Mouse (Mus musculus) CD4-positive, CD25-positive, alpha-beta regulatory T cell, adult 2 months (primary cell): ENCODE measurements around the gene Afg3l1.
"Not testable (repeated sequence)": the region's sequence is repeated elsewhere in the genome, so short reads cannot be mapped to it uniquely, and the experiment has no call there.

Source experiments
- DNase-seq: peaks from one replicate; pipeline ENCODE4 v3.0.0-alpha.2; 2012; ENCODE audit warnings: low read depth, low spot score

Afg3l1 gene

DNA sequence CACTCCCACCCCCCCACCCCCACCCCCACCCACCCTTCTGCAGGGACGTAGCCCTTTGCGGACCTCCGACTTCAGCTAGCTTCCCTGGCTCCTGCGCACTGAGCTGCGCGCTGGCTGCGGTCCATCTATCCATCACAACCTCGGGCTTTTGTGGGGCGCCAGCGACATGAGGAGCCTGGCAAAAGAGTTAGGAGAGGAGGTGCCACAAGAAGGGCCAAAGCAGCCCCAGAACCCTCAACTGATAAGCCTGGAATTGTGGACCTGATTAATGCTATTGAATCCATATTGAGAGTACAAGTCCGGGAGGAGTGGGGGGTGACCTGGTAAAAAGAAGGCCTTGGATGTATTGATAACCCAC lies 37.8 kb downstream of the Afg3l1 start:
- no peak for DNase-seq

DNA sequence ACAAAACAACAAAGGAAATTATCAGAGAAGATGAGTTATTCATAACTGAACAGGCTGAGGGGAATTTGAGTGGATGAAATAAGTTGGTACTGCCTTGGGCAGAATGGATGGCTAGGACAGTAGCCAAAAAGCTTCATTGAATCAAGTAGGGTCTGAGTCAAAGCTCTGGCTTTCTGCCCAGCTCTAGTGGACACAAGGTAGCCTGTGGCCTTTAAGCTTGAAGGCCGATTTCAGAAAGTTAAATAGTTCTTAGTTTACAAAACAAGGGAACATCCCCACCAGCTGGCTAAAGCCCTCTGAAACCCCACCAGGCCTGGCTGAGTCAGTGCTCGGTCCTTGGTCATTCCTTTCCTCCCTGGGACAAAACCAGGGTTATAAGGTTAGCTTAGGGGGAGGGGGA lies 38.9 kb downstream of the Afg3l1 start:
- no peak for DNase-seq

DNA sequence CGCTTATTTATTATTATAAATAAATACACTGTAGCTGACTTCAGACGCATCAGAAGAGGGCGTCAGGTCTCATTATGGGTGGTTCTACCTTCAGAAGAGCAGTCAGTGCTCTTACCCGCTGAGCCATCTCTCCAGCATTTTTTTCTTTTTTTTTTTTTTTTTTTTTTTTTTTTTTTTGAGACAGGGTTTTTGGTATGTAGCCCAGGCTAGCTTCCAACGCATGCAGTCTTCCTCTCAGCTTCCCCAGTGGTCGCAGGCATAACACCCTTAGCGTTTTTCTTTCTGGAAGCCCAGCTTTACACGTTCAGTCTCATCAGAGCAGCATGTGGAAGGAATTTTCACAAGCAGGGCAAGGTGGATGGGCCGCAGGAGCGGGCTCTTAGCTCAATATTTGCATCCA lies 40.5 kb downstream of the Afg3l1 start:
- DNase-seq: no peak

DNA sequence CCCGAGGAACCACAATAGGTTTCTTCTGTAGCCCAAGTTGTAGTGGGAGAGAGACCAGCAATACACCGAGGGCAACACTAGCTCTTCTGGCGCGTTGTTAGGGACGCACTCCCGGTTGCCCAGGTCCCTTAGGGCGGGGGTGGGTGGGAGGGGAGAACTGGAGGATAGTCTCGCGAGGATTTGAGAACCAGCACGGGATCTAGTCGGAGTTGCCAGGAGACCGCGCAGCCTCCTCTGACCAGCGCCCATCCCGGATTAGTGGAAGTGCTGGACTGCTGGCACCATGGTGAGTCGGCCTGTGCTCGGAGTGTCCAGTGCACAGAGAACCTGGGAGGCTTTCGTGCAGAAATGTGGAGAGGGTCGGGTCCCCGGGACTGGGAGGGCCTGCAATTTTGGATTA lies 41.0 kb downstream of the Afg3l1 start, which contains the start of gene Gas8:
Gene Gas8, plus strand, starts transcription at position 168 of the 400 bp plus-strand sequence.
- DNase-seq: peak; percentile 93

DNA sequence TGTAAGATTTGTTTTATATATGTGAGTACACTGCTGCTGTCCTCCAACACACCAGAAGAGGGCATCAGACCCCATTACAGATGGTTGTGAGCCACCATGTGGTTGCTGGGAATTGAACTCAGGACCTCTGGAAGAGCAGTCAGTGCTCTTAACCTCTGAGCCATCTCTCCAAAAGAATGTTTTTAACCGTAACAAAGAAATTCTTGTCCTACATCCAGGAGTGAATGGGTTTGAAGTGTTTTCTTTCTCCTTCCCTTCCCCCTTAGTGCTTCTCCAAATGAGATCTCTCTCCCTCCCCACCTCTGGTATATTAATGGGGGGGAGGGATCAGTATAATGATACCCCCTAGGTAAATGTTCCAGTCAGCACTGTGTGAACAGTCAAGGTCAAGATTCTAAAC lies 42.3 kb downstream of the Afg3l1 start:
- DNase-seq: not testable (repeated sequence)

DNA sequence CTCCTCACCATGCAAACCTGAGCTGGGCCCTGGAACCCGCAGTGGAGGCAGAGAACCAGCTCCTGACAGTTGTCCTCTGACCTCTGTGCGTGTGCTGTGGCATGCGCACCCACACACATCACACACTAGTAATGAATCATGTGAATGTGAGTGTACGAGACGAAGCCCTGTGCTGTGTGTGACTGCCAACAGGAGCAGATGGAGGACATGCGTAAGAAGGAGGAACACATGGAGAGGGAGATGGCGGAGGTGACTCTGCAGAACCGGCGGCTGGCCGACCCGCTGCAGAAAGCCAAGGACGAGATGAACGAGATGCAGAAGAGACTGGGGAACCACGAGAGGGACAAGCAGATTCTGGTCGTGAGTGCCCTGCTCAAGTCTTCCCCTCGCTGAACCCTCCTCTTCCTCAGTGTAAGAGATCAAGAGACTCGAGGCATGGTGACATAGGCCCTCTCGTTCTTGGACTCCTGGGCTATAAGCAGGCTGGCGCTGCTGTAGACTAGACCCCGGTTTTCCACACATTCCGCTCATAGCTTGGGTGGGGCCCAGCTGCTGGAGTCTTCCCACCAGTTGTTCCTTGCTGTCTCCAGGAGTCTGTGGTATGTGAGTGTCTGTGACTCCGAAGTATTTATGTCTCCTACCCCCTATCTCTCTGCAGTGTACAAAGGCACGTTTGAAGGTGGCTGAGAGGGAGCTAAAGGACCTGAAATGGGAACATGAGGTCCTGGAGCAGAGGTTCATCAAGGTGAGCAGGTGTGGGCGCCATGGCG lies 50.2 kb downstream of the Afg3l1 start:
- DNase-seq: no peak

DNA sequence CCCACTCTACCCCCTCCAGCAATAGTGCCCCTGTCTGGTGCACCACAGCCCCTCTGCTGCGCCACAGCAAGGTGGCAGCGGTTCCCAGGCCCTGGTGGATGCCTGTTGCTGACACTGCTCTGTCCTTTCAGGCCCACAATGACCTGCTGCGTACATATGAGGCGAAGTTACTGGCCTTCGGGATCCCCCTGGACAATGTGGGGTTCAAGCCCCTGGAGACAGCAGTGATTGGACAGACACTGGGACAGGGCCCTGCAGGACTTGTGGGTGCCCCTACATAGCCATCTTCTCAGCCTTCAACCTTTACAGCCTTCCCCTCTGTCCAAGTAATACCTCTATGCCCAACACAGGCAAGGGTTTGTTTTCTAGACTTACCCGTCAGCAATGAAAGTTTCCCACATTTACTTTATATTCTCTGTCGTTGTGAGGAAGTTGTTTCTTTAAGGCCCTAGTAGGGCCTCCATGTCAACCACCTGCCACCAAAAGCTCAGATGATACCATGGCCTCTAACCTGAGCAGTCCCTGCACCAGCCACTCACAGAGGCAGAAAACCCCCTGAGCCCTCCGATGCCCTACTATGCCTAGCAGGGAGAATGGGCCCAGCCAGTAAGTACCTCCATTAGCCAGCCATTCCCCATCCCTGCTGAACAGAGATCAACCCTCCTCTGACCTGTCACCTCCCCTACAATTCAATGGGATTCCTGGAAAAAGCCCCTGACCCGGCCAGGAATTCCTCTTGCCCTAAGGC lies 58.7 kb downstream of the Afg3l1 start:
- DNase-seq: no peak

DNA sequence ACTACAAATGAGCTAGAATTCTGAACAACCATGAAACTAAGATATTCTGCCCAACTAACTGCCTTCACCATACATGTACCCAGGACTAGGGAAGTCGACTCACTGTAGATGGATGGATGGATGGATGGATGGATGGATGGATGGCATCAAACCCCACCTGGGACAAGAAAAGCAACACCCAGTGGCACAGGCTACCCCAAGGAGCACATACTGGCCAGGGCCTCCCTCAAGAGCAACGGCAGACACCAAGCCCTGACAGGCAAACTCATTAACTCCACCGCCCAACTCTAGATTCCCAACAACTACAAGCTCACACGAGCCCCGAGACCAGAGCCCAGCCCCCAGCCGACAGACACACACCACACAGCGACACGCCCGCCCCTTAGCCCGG lies 59.3 kb downstream of the Afg3l1 start:
- DNase-seq: no peak

DNA sequence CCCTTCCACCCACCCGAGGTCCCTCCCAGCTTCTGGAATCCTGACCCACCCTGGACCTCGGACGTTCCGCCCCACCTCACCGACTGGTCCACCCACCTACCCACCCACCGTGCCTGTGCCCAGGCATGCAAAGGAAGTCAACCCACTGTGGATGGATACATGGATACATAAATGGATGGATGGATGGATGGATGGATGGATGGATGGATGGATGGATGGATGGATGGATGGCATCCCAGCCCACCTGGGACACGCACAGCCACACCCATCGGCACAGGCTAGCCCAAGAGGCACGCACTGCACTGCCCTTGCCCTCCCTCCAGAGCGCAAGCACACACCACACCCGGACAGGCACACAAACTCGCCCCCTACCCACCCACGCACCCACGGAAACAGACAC lies 59.9 kb downstream of the Afg3l1 start:
- DNase-seq: not testable (repeated sequence)
